Mouse (Mus musculus): Measurements from ENCODE around the gene Slc31a2. TPM values are rescaled to one million over a fixed set of nuclear protein-coding genes. Genes with fewer than 3 reads are reported as not detected.

Gene Slc31a2
- polyA plus RNA-seq, 1 experiment = 8.8 TPM

DNA sequence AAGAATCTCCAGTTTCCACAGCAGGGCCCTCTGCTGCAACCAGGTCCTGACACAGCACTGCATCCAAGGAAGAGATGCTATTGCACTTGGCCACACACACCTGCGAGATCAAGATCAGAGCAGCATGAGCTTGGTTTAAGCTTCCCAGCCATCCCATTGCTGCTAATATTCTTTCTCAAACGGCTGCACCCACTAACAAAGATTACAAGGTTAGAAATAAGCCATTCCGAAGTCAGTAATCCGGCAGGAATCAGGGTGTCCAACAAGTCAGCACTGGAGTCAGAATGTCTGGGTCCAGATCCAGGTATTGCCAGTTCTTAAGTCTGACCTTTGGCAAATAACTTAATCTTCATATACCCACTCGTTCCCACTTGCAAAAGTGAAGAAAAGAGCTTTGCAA lies 76.2 kb downstream of the Slc31a2 start:
- TF ChIP-seq CTCF (IDR thresholded peaks at IDR 0.05; ENCODE audit: extremely low read depth, insufficient read length, insufficient replicate concordance, low read depth, low read length) (no peak), POLR2A (IDR thresholded peaks at IDR 0.05; ENCODE audit: low read depth, low read length) (no peak)
- no peak overlapping the region for H3K27ac ChIP-seq (ENCODE audit: insufficient read depth, low read depth, low read length)
- H3K4me1 ChIP-seq (ENCODE audit: control insufficient read depth, insufficient read depth, insufficient read length, low read length) = no peaks in the 10 kb centered on the region
- H3K36me3 ChIP-seq (ENCODE audit: control insufficient read depth, insufficient read depth, low read length) = peaks cover 62% of the 10 kb centered on the region
- H3K4me3 ChIP-seq (ENCODE audit: low read depth, low read length) = no peak overlapping the region
- H3K27me3 ChIP-seq (ENCODE audit: control insufficient read depth, insufficient read depth, low read length) = no peaks in the 10 kb centered on the region
- 86% methylated on average over 5 of the region's 5 CpGs for WGBS

DNA sequence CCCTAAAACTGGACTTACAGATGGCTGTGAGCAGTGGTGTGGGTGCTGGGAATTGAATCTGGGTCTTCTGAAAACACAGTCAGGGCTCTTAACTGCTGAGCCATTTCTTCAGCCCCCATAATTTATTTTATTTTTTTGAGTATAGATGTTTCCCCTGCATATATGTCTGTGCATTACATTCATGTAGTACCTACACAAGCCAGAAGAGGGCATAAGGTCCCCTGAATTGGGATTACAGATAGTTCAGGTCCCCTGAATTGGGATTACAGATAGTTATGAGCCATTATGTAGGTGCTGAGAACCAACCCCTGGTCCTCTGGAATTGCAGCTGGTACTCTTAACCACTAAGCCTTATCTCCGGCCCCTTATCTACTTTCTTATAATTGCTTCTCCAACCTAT lies 81.6 kb downstream of the Slc31a2 start:
- no peak for TF ChIP-seq CTCF (IDR thresholded peaks at IDR 0.05; ENCODE audit: extremely low read depth, insufficient read length, insufficient replicate concordance, low read depth, low read length)
- TF ChIP-seq POLR2A (IDR thresholded peaks at IDR 0.05; ENCODE audit: low read depth, low read length) = no peak
- H3K27ac ChIP-seq (ENCODE audit: insufficient read depth, low read depth, low read length) = no peak overlapping the region
- no peak overlapping the region for H3K4me3 ChIP-seq (ENCODE audit: low read depth, low read length)
- H3K36me3 ChIP-seq (ENCODE audit: control insufficient read depth, insufficient read depth, low read length) = peaks cover 45% of the 10 kb centered on the region
- 93% methylated on average over 1 of the region's 1 CpGs for WGBS
- H3K27me3 ChIP-seq (ENCODE audit: control insufficient read depth, insufficient read depth, low read length) = no peaks in the 10 kb centered on the region
- peaks cover 3% of the 10 kb centered on the region; the same call in 1 of the 2 replicates for H3K4me1 ChIP-seq (ENCODE audit: control insufficient read depth, insufficient read depth, insufficient read length, low read length)

DNA sequence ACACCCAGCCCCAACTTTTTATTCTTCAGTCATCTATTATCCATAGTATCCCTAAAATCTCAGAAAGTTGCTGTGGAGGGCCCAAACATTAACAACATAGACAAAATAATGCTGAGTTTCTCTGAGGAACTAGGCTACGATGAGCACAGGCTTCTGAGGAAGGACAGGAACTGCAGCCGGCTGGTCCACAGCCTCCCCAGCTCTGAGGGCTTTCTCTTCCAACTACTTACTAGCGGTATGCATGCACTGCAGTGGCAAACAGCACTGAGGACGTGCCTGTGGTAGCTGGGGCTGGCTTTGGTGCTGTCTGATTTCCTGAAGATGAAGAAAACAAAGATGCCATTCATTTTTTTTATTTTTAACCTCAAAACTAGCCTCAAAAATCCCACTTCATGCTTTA lies 83.5 kb downstream of the Slc31a2 start:
- Histone ChIP-seq H3K4me1 (ENCODE audit: control insufficient read depth, insufficient read depth, insufficient read length, low read length) (peaks cover 3% of the 10 kb centered on the region; the same call in 1 of the 2 replicates), H3K27ac (ENCODE audit: insufficient read depth, low read depth, low read length) (no peak overlapping the region), H3K27me3 (ENCODE audit: control insufficient read depth, insufficient read depth, low read length) (no peaks in the 10 kb centered on the region), H3K4me3 (ENCODE audit: low read depth, low read length) (no peak overlapping the region), H3K36me3 (ENCODE audit: control insufficient read depth, insufficient read depth, low read length) (peaks cover 30% of the 10 kb centered on the region)
- WGBS = 89% methylated on average over 4 of the region's 4 CpGs
- TF ChIP-seq CTCF (IDR thresholded peaks at IDR 0.05; ENCODE audit: extremely low read depth, insufficient read length, insufficient replicate concordance, low read depth, low read length) (no peak), POLR2A (IDR thresholded peaks at IDR 0.05; ENCODE audit: low read depth, low read length) (no peak)

DNA sequence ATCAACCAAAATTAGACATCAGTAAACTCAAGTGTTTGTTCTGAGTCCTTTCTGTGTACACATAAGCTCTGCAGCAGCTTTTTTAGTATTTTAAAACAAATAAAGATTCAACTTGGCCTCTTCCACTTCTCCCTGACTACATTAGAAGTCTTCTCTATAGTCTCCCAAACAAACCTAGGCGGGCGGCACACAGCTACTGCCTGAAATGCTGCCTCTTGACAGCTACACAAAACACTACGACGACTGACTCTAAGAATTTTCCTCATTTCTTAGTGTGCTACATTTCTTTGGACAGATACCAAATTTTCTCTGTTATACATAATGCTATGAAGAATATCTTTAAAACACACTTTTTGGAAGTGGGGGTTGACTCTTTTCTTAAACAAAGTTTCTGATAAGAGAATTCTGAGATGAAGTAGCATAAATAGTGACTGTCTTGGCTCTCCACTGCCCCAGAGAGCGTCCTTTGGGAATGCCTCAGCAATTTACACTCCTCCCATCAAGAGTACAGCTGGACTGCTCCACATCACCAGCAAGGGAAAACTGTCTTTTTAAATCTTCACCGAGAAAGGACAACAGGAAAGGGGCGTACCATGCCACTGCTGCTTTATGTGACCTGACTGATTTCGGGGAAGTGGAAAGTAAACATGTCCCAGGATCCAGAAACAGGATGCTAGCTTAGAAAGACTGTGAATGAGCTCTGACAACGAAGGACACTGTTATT lies 85.4 kb downstream of the Slc31a2 start:
- H3K4me1 ChIP-seq (ENCODE audit: control insufficient read depth, insufficient read depth, insufficient read length, low read length) = peaks cover 3% of the 10 kb centered on the region; the same call in 1 of the 2 replicates
- H3K27me3 ChIP-seq (ENCODE audit: control insufficient read depth, insufficient read depth, low read length) = no peaks in the 10 kb centered on the region
- H3K4me3 ChIP-seq (ENCODE audit: low read depth, low read length) = no peak overlapping the region
- 59% methylated on average over 9 of the region's 9 CpGs for WGBS
- no peak for TF ChIP-seq CTCF (IDR thresholded peaks at IDR 0.05; ENCODE audit: extremely low read depth, insufficient read length, insufficient replicate concordance, low read depth, low read length)
- no peak for TF ChIP-seq POLR2A (IDR thresholded peaks at IDR 0.05; ENCODE audit: low read depth, low read length)
- peaks cover 29% of the 10 kb centered on the region for H3K36me3 ChIP-seq (ENCODE audit: control insufficient read depth, insufficient read depth, low read length)
- peak overlapping the region; percentile 43 for H3K27ac ChIP-seq (ENCODE audit: insufficient read depth, low read depth, low read length)

Other genes with a start within 250 kb of the Slc31a2 start
- not detected in 2 replicates for gene Mup20, start 208.4 kb upstream of the Slc31a2 start, polyA plus RNA-seq (2012; rRNA removed)
- gene Mup3, start 175.2 kb upstream of the Slc31a2 start, polyA plus RNA-seq (2012; rRNA removed) = not detected in 2 replicates
- not detected in 2 replicates for gene Mup21, start 111.7 kb upstream of the Slc31a2 start, polyA plus RNA-seq (2012; rRNA removed)
- gene Zfp37, start 31.5 kb upstream of the Slc31a2 start, polyA plus RNA-seq (2012; rRNA removed) = 0.03 and 0.19 TPM in 2 replicates
- gene Fkbp15, start 98.0 kb downstream of the Slc31a2 start, polyA plus RNA-seq (2012; rRNA removed) = 13.6 and 21.6 TPM in 2 replicates
- gene Slc31a1, start 98.2 kb downstream of the Slc31a2 start, polyA plus RNA-seq (2012; rRNA removed) = 18.2 and 40.3 TPM in 2 replicates
- 3.5 and 6.6 TPM in 2 replicates for gene Cdc26, start 146.1 kb downstream of the Slc31a2 start, polyA plus RNA-seq (2012; rRNA removed)
- 2.1 and 3.5 TPM in 2 replicates for gene Prpf4, start 146.2 kb downstream of the Slc31a2 start, polyA plus RNA-seq (2012; rRNA removed)
- 2.3 and 6.1 TPM in 2 replicates for gene Rnf183, start 172.7 kb downstream of the Slc31a2 start, polyA plus RNA-seq (2012; rRNA removed)
- 0.43 and 0.62 TPM in 2 replicates for gene Wdr31, start 208.3 kb downstream of the Slc31a2 start, polyA plus RNA-seq (2012; rRNA removed)
- gene Bspry, start 217.5 kb downstream of the Slc31a2 start, polyA plus RNA-seq (2012; rRNA removed) = 38.3 and 104 TPM in 2 replicates
- gene Hdhd3, start 240.9 kb downstream of the Slc31a2 start, polyA plus RNA-seq (2012; rRNA removed) = 63.6 and 68.4 TPM in 2 replicates